Mouse (Mus musculus): ENCODE results near the gene Arsk.

Gene Arsk

DNA sequence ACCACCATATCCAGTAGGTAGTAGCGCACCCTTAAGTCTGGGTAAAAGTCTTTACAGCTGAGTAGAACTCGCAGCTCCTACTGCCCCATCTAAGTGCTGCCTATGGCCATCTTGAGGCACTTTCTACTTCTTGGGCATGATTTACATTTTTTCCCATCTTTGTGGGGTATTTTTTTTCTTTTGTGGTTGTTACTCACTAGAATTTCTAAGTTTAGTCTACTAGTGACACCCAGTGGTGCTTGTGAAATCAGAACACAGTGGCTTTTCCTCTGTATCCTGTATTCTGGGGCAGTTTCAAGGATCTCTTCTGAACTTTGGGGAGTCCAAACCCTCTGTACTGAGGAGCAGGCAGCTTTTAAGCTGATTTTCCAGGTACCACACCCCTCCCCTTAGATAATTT, 76.7 kb downstream of the Arsk start:
- peak; percentile 2 for DNase-seq

DNA sequence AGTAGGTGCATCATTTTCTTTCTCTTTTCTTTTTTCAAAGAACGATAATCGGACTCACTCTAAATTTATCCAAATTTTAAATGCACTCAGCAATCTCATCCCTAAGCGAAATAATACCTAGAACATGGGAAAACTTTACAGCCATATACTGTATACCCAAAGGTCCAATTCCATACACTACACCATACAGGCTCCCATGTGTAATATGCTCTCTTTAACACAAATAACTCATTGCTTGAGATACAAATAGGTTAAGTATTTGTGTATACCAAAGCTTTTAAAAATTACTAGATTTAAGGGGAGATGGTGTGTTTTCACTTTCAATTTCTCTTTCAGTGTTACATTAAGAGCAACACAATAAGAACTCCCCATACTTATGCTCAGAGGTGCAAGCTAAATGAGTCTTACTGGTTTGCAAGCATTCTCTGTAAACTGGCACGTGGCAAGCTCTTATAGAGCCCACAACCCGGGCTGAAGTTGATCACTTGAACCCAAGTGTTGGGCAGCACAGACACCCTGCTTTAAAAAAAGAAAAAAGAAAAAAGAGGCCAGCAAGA, 79.5 kb downstream of the Arsk start:
- no peak for DNase-seq

DNA sequence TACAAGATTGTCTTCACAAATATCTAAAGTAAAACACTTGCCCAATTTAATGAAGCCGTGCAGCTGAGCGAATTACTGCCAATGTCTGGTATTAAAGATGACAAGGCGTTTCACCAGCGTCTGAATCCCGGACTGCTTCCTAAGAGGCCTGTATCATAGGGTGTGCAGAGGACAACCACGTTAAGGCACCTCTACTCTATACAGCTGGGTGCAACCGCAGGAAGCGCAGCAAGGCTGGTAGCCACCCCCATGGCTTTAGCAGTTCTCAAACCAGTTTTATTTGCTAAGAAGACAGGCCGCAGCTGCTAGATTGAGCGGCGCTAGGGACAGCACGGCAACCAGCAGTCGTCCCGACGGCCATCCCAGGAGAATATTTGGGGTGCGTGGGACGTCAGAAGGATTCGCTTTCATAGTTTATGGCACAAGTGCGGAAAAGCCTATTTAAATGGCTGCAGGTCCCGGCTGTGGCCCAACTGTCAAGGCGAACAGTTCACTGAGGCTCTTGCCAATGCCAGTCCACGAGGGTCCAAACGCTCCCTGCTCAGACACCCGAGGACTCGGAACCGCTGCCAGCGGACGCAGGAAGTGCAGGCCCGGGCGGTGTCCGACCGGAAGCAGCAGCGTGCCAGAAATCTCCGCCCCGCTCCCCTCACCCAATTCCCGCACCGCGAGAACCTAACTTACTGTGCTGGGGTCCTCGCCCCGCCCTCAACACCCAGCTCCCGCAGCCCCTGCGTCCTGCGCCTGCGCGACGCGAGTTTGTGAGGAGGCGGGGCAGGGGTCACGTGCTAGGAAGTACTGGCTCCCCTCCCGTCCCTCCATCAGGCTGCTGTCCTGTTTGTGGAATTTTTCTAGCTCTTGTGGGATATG, 80.3 kb downstream of the Arsk start, which contains the start of gene Rfesd:
Gene Rfesd (minus strand): TSS at position 746 of the 870 bp plus-strand sequence.
- peak; percentile 97 for DNase-seq

DNA sequence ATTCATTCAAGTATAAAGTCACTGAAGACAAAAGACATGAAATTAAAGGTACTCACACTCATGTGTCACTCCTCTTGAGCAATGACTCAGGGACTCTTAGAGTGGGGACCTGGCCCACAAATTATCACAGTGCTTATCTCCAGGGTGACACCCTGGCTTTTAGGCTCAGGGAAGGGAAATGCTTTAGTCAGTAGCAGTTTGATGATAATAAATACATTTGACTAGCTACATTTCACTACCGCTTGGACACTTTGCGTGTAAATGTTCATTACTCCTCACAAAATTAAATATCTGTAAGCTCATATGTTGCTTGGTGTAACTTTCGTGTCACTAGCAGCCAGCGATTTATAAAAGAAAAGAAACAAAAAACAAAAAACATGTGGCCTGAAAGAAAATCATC, 81.0 kb downstream of the Arsk start:
- DNase-seq: no peak

DNA sequence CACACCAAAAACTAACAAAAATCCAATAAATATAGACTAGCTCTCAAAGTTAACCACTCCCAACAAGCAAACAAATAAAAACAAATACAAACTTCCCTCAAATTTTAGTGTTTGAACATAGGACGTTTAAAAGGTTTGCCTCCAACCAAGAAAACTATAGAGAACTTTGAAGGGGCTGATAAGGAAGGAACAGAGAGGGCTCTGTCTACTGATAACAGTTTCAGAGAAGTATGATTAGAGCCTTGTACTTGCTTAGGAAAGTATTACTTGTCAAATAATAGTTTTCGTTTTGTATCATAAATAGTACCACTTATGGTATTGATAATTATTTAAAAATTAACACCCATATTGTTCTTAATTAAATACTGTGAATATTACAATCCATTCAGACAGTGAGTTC, 83.9 kb downstream of the Arsk start:
- no peak for DNase-seq

Data from lung, postnatal 14 days (tissue).